Mouse (Mus musculus) right cerebral cortex, postnatal 25 days (tissue): ENCODE data around the gene E2f3.
A peak's percentile ranks its signal among the peaks of the same experiment; 100 is the strongest.

Source experiments
- DNase-seq: peaks from one replicate; pipeline ENCODE4 v3.0.0; 2022

Gene E2f3

GRCm38 (mm10) chr13:29977358-29977757 is 8.5 kb downstream of the E2f3 start:
- no peak for DNase-seq

GRCm38 (mm10) chr13:29974066-29974465 is 11.8 kb downstream of the E2f3 start:
- no peak for DNase-seq

- DNase-seq, result no peak
Measured at GRCm38 (mm10) chr13:29973610-29974009, 12.3 kb downstream of the E2f3 start.

- no peak for DNase-seq
Measured at GRCm38 (mm10) chr13:29970333-29970732, 15.5 kb downstream of the E2f3 start.

GRCm38 (mm10) chr13:29968636-29969035 is 17.2 kb downstream of the E2f3 start:
- no peak for DNase-seq

GRCm38 (mm10) chr13:29967367-29967766 is 18.5 kb downstream of the E2f3 start:
- DNase-seq, result no peak

DNA sequence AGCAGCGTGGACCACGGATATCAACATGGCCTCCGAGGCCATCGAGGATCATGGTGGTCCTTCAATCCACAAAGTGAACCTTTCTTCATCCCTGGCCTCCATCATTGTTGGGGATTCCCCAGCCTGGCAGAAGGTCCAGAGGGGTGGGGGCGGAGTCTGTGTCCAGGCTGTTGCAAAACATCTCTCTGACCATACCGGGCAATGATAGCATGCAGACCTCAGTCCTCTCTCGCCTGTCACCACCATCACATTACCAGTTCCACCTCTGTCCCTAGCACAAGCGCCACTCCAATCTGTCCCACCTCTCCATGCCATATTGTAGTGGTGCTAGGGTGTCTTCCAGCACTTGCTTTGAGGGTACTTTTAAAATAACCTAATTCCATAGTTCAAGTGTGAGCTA is 18.9 kb downstream of the E2f3 start:
- DNase-seq, result no peak

- DNase-seq, result no peak
Measured at GRCm38 (mm10) chr13:29964087-29964486, 21.8 kb downstream of the E2f3 start.

- no peak for DNase-seq
Measured at GRCm38 (mm10) chr13:29960416-29960815, 25.4 kb downstream of the E2f3 start.

GRCm38 (mm10) chr13:29957731-29958254 is 28.1 kb downstream of the E2f3 start:
- no peak for DNase-seq

GRCm38 (mm10) chr13:29956821-29957421 is 28.9 kb downstream of the E2f3 start:
- no peak for DNase-seq

GRCm38 (mm10) chr13:29955296-29955695 is 30.6 kb downstream of the E2f3 start:
- DNase-seq, result no peak

- DNase-seq, result no peak
Measured at GRCm38 (mm10) chr13:29954741-29955140, 31.1 kb downstream of the E2f3 start.

DNA sequence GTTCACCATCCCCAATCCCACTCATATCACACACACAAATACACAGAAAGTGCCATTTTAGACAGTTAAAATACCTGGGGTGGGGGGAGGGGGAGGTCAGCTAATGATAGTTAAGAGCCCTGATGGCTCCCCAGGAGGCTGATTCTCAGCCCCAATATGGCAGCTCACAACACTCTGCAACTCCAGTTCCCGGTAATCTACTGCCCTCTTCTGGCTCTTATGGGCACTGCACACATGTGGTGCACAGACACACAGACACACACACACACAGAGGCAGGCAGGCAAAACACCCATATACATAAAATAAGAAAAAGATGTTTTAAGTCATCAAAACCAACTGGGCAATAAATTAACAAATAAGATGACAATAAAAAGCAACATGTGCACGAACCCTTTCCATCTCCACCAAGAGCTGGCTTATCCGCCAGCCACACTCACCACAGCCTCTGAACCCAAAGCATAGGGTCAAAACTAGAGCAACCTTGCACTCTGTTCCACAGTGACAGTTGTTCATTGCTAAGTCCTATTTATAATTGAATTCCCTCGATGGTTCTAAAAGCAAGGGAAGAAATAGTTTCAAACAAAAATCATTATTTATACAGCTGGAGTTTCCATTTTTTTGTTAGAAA is 32.3 kb downstream of the E2f3 start:
- no peak for DNase-seq

GRCm38 (mm10) chr13:29946045-29946444 is 39.8 kb downstream of the E2f3 start:
- peak; percentile 10 for DNase-seq

- DNase-seq, result no peak
Measured at GRCm38 (mm10) chr13:29944915-29945570, 40.8 kb downstream of the E2f3 start.

DNA sequence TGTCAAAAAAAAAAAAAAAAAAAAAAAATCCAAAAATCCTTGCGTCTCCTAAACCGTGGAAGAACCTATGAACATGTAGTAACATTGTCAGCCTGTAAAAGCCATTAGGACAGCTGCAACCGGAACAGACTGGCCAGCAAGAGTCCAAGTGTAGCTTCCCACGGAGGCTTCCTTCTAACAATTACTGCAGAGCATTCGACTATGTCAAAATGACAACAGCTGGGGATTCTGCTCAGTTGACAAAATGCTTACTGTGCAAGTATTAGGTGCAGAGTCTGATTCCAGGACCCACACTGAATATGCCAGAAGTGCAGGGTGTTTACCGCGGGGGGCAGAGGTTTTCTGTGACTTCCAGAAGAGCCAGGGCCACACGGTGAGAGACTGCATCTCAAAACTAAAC is 41.4 kb downstream of the E2f3 start:
- no peak for DNase-seq

GRCm38 (mm10) chr13:29943541-29944039 is 42.3 kb downstream of the E2f3 start:
- no peak for DNase-seq

- DNase-seq, result no peak
Measured at GRCm38 (mm10) chr13:29940071-29940470, 45.8 kb downstream of the E2f3 start.

- no peak for DNase-seq
Measured at GRCm38 (mm10) chr13:29939399-29939798, 46.5 kb downstream of the E2f3 start.

- no peak for DNase-seq
Measured at GRCm38 (mm10) chr13:29938776-29939175, 47.1 kb downstream of the E2f3 start.

GRCm38 (mm10) chr13:29926168-29926567 is 59.7 kb downstream of the E2f3 start:
- DNase-seq, result no peak

- DNase-seq, result peak; percentile 14
Measured at GRCm38 (mm10) chr13:29919841-29920240, 66.0 kb downstream of the E2f3 start.

DNA sequence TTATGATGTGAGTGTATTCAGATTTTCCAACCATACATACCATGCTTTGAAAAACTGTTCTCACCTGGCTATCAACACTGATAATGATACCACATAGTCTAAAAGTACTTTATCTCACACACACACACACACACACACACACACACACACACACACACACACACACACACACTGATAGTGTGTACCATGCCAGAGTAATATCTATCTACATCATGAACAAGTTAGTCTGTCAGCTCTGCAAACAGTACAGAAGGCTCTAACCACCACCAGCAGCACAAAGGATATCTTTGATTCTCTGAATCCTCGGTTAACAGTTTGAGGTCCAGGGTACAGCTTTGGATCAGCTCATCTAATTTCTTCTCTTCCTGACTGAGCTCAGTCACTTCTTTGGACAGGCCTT is 69.3 kb downstream of the E2f3 start:
- DNase-seq, result no peak
